Mouse (Mus musculus) urinary bladder, adult 2 months (tissue): Measurements from ENCODE around the gene Lag3. TPM values are rescaled to one million over a fixed set of nuclear protein-coding genes. Genes with fewer than 3 reads are reported as not detected.

ENCODE experiments used
- DNase-seq: peaks from one replicate; pipeline ENCODE4 v3.0.0; 2022; ENCODE audit warnings: low spot score
- polyA plus RNA-seq: library from polyadenylated mRNA; depleted of rRNA; stranded (reverse); fragments of >200 nt; gene quantifications from 2 replicates; pipeline ENCODE4 v1.2.3, GENCODE M21; 2012; rRNA removed

Gene Lag3
- polyA plus RNA-seq, 1 experiment: 1.3 TPM

DNA sequence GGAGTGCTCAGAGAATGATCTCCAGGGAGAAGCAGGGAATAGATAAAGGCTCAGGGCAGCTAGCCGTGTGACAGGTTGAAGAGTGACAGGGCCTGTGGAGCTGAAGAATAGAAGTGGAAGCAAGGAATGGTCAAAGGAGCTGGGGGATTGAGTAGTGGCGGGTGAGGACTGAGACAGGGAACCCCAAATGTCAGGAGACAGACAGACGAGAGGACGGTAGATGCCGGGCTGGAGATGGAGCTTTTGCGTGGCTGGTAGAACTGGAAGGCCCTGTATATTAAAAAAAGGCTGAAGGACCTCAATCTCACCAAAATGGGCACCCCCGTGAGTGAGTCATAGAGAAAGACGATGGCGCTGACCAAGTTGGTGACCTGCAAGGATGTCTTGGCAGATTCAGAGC, 51.0 kb downstream of the Lag3 start:
- DNase-seq: no peak

DNA sequence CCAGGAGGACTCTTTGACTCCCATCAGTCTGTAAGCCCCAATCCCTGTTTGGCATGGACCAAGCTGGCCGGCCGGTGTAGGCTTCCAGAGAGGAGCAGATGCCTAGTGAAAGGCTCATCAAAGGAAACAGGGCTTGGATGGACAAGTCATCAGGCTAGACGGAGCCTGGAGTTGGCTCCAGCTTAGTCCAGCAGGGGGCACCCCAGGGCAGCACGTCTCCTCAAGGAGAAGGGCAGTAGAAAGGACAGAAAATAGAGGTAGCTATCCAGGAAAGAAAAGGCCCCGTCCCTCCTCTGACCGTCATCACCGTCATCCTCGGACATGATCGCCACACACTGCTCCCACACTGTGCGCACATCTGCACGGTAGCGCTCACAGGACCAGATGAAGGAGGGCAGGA, 51.8 kb downstream of the Lag3 start:
- peak; percentile 73 for DNase-seq

DNA sequence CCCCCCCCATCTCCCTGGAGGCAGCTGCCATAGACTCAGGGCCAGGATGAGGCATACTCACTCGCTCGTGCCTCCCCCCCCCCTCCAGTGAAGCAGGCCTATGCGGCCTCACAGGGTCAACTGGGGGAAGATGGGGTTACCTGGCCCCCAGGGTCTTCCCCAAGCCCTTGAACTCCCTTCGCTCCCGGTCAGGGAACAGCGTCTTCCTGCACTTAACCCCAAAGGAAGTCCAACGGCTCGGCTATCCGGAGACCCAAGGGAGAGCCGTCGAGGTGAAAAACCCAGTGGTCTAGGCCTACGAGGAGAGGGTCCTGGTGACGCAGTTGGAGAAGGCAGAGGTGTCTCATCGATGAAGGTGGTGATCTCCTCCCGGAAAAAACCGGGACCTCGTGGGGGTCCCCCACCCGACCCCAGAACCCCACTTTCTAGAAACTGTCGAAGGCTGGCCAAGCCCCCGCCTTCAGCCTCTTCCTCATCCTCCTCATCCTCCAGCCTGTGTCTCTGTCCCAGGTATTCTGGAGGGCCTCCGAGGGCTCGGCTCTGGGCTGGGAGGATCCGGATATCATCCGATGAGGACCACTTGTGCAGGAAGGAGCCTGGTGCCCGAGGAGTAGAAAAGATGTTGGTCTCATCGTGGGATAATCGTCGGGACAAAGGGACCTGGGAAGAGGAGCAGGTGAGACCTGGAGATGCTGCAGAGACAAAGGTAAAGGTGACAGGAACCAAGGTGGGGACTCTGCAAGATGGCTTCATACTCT, 52.8 kb downstream of the Lag3 start:
- DNase-seq: no peak

DNA sequence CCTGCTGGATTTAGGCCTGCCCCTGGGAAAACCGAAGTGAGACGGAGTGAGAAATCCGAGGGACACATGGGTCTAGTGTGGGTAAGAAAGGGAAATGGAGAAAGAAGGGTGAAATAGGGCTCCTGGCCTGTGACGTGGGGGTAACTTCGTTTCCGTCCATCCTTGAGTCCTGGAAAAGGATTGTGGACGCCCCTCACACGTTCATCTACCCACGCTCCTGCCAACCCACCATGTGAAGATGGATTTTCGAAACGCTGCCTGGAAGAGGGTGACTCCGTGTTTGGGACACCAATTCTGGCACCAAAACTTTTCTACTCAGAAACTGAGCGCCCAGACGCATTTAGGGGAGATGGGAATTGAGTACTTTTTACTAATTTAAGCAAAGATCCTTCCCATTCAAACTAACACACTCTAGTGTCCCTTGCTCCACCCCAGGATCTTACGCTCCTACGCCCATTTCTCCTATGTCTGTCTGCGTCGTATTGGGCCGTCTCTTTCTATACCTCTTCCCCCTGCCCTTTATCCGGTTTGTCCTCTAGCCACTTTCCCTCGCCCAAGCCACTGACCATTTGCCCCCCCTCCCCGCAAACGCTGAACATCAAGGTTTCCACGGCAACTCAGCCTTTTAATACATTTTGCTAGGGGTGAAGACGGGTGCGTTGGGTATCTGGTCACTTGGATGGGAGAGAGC, 53.5 kb downstream of the Lag3 start:
- no peak for DNase-seq

DNA sequence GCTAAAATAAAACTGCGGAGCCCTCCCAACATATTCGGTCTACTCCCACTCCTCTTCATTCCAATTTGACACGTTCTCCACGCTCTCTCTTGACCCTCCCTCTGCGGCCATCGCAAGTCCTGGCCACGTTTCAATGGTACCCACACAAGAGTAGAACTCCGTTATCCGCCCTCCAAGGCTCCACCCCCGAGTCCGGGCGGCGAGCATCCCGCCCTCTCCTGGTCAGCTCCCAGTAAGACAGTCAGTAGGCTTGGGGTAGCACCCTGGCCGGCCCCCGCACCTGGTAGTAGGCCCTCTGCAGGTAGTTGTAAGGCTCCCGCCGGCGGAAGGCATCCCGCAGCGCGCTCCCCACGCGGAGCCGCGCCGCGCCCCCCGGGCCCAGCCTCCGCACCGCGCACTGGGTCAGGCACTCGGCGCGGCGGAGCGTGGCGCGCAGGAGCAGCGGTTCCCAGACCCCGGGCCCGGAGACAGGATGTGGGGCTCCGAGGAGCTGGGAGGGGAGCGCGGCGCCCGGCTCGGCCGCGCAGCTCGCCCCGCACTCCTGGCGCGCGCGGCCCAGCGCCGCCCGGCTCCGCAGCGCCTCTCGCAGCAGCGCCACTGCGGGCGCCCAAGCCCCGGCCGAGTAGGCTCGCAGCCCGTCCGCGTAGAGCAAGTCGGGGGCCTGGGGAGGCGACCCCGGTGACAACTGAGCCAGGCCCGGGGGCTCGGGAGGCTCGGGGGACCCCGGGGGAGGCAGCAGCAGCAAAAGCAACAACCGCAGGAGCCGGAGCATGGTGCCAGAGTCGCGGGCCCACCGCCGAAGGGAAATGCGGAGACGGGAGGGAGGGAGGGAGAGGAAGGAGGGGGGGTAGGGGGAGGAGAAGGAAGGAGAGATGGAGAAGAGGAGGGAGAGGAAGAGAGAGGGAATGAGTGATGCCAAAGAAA, 54.3 kb downstream of the Lag3 start, which contains the start of gene P3h3:
Gene P3h3, minus strand, starts transcription at position 837 of the 924 bp plus-strand sequence.
- peak; percentile 60 for DNase-seq

DNA sequence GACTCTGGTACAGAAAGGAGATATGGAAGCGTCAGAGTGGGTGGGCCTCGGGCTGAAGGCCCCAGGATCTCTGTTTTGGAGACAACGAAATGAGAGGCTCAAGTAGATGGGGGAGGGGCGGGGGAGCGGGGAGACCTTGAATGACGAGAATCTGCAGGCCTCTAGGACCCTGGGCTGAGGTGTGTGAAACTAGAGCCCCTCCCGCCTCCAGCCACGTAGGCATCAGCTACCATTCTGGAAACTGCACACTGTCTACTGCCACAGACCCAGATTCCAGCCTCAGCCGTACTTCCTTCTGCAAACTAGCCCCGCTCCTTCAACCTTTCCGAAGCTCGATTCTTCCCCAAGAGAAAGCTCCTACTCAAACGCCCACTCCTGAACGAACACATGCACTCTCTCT, 55.2 kb downstream of the Lag3 start:
- DNase-seq: no peak

DNA sequence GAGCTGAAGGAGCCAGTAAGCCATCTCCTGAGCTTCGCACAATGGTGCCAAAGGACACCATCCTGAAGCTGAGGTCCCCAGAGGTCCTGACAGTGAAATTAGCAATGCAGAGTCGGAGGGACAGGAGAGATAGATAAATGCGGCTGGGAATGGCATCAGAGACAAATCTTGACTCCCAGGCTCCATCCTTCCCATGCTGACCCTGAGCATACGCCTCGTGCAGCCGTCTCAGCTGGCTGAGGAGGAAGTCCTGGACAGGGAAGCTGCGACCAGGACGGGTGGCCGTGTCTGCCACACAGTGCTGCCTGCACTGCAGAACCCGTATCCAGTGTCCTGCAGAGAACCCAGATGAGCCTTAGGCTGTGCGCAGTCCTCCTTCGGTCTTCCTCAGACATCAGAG, 56.9 kb downstream of the Lag3 start:
- DNase-seq: no peak

Other genes with a start within 250 kb of the Lag3 start
- 84.5 and 91.6 TPM in 2 replicates for gene Lpcat3, start 248.7 kb downstream of the Lag3 start, polyA plus RNA-seq
- 73.3 and 84.5 TPM in 2 replicates for gene Emg1, start 199.5 kb downstream of the Lag3 start, polyA plus RNA-seq
- gene Phb2, start 199.4 kb downstream of the Lag3 start, polyA plus RNA-seq: 111 and 120 TPM in 2 replicates
- 17.0 and 18.2 TPM in 2 replicates for gene Ptpn6, start 173.0 kb downstream of the Lag3 start, polyA plus RNA-seq
- 214 and 229 TPM in 2 replicates for gene Grcc10, start 170.3 kb downstream of the Lag3 start, polyA plus RNA-seq
- gene Gm45234, start 155.7 kb downstream of the Lag3 start, polyA plus RNA-seq: not detected in 2 replicates
- gene Atn1, start 155.2 kb downstream of the Lag3 start, polyA plus RNA-seq: 11.3 and 32.9 TPM in 2 replicates
- 20.8 and 23.4 TPM in 2 replicates for gene Eno2, start 142.0 kb downstream of the Lag3 start, polyA plus RNA-seq
- 1.2 and 1.4 TPM in 2 replicates for gene Lrrc23, start 132.0 kb downstream of the Lag3 start, polyA plus RNA-seq
- gene Spsb2, start 103.0 kb downstream of the Lag3 start, polyA plus RNA-seq: 22.3 and 24.4 TPM in 2 replicates
- gene Tpi1, start 97.4 kb downstream of the Lag3 start, polyA plus RNA-seq: 322 and 324 TPM in 2 replicates
- gene Usp5, start 82.2 kb downstream of the Lag3 start, polyA plus RNA-seq: 68.8 and 73.6 TPM in 2 replicates
- gene Cdca3, start 82.2 kb downstream of the Lag3 start, polyA plus RNA-seq: 5.0 and 5.5 TPM in 2 replicates
- gene Gnb3, start 71.4 kb downstream of the Lag3 start, polyA plus RNA-seq: 0.21 and 0.32 TPM in 2 replicates
- gene P3h3, start 54.0 kb downstream of the Lag3 start, polyA plus RNA-seq: 74.5 and 82.9 TPM in 2 replicates
- 0.94 and 0.99 TPM in 2 replicates for gene Gpr162, start 47.7 kb downstream of the Lag3 start, polyA plus RNA-seq
- gene Cd4, start 23.5 kb downstream of the Lag3 start, polyA plus RNA-seq: 1.3 and 2.1 TPM in 2 replicates
- gene Ptms, start 8.4 kb upstream of the Lag3 start, polyA plus RNA-seq: 807 and 1,011 TPM in 2 replicates
- gene Mlf2, start 19.7 kb upstream of the Lag3 start, polyA plus RNA-seq: 273 and 291 TPM in 2 replicates
- 162 and 183 TPM in 2 replicates for gene Cops7a, start 53.8 kb upstream of the Lag3 start, polyA plus RNA-seq
- 19.3 and 24.4 TPM in 2 replicates for gene Pianp, start 85.0 kb upstream of the Lag3 start, polyA plus RNA-seq
- gene Zfp384, start 97.4 kb upstream of the Lag3 start, polyA plus RNA-seq: 42.8 and 43.1 TPM in 2 replicates
- gene Ing4, start 128.1 kb upstream of the Lag3 start, polyA plus RNA-seq: 88.6 and 113 TPM in 2 replicates
- gene Acrbp, start 138.0 kb upstream of the Lag3 start, polyA plus RNA-seq: 23.5 and 24.7 TPM in 2 replicates
- gene Lpar5, start 156.2 kb upstream of the Lag3 start, polyA plus RNA-seq: 2.9 and 4.2 TPM in 2 replicates
- 43.1 and 78.9 TPM in 2 replicates for gene Chd4, start 184.3 kb upstream of the Lag3 start, polyA plus RNA-seq
- gene Nop2, start 220.2 kb upstream of the Lag3 start, polyA plus RNA-seq: 23.1 TPM in 2 replicates
- 28.6 and 29.0 TPM in 2 replicates for gene Iffo1, start 233.5 kb upstream of the Lag3 start, polyA plus RNA-seq